Mouse (Mus musculus): ENCODE data around the gene Gm8180. TPM values are rescaled to one million over a fixed set of nuclear protein-coding genes. Genes with fewer than 3 reads are reported as not detected.
"Not testable (repeated sequence)": the region's sequence is repeated elsewhere in the genome, so short reads cannot be mapped to it uniquely, and the experiment has no call there.

The Gm8180 gene
- polyA plus RNA-seq, 1 experiment from 2014 or later, result not detected

DNA sequence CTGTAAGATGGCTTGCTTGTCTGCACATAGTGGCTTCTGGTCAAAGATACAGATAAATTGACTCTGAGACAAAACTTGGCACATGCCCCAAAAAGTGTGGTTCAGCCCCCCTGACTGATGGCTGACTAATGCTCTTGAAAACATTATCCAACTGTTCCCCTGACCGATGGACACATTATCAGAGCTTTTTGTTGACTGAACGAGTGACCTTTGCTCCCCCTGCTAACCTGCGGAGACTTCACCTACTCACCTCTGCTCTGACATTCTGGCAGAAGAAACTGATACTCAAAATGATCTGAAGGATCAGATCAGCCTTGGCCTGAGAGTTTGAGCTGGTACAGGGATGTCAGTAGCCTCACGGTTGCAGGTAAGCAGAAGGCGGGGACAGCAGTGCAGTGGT is 9.3 kb upstream of the Gm8180 start:
- H3K36me3 ChIP-seq (ENCODE audit: control insufficient read depth, insufficient read depth); H3K4me3 ChIP-seq (ENCODE audit: low read depth, low read length); H3K4me2 ChIP-seq (ENCODE audit: low read depth, low read length); H3K9me3 ChIP-seq (replicated peaks; ENCODE audit: control insufficient read depth, low read length); H3K27ac ChIP-seq (ENCODE audit: low read length); H3K9ac ChIP-seq (ENCODE audit: low read depth, low read length); ATAC-seq (ENCODE audit: low read depth); H3K27me3 ChIP-seq (ENCODE audit: control insufficient read depth, insufficient read depth, low read depth, low read length); H3K4me1 ChIP-seq (ENCODE audit: control insufficient read depth, low read depth, low read length): not testable (repeated sequence)
- WGBS (ENCODE audit: insufficient replicate concordance), result 56% methylated on average over 5 of the region's 5 CpGs

DNA sequence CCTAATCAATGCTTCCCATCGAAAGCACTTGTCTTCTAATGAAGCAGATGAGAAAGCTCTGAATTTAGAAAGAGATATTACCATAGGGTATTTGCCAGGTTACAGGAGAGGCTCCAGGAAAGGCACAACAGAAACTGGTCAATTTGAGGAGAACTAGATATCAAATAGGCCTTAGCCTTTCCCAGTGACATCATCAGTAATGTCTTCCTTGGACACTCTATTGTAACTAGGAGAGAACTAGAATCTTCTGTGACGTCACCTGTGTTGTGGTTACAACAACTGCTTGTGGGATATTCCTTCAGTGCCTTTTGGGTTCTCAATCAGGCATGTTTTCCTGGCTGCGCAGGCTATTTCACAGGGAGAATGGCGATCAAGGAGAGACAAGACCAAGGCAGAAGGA is 37.0 kb downstream of the Gm8180 start, which contains the start of gene Gm6526:
Gene Gm6526 (plus strand): TSS at position 301 of the 400 bp plus-strand sequence.
- H3K4me2 ChIP-seq (ENCODE audit: low read depth, low read length); H3K4me3 ChIP-seq (ENCODE audit: low read depth, low read length); H3K27me3 ChIP-seq (ENCODE audit: control insufficient read depth, insufficient read depth, low read depth, low read length); H3K4me1 ChIP-seq (ENCODE audit: control insufficient read depth, low read depth, low read length); H3K27ac ChIP-seq (ENCODE audit: low read length); H3K9me3 ChIP-seq (replicated peaks; ENCODE audit: control insufficient read depth, low read length); H3K9ac ChIP-seq (ENCODE audit: low read depth, low read length); H3K36me3 ChIP-seq (ENCODE audit: control insufficient read depth, insufficient read depth); ATAC-seq (ENCODE audit: low read depth): not testable (repeated sequence)
- 50% methylated on average over 4 of the region's 4 CpGs for WGBS (ENCODE audit: insufficient replicate concordance)

Other genes with a start within 250 kb of the Gm8180 start
- gene Gm5799, start 241.2 kb downstream of the Gm8180 start, polyA plus RNA-seq (2015; fragmentation: Nextera tagmentation; extraction: Ambion mirVana), result not detected in 2 replicates
- gene Gm17654, start 205.6 kb downstream of the Gm8180 start, polyA plus RNA-seq (2015; fragmentation: Nextera tagmentation; extraction: Ambion mirVana), result not detected in 2 replicates
- gene Gm10375, start 176.7 kb downstream of the Gm8180 start, polyA plus RNA-seq (2015; fragmentation: Nextera tagmentation; extraction: Ambion mirVana), result not detected in 2 replicates
- gene Gm8165, start 107.5 kb downstream of the Gm8180 start, polyA plus RNA-seq (2015; fragmentation: Nextera tagmentation; extraction: Ambion mirVana), result not detected in 2 replicates
- gene Gm7324, start 86.9 kb downstream of the Gm8180 start, polyA plus RNA-seq (2015; fragmentation: Nextera tagmentation; extraction: Ambion mirVana), result 0.08 and 0.50 TPM in 2 replicates
- gene Gm16506, start 57.3 kb downstream of the Gm8180 start, polyA plus RNA-seq (2015; fragmentation: Nextera tagmentation; extraction: Ambion mirVana), result not detected in 2 replicates
- not detected in 2 replicates for gene Gm6526, start 36.9 kb downstream of the Gm8180 start, polyA plus RNA-seq (2015; fragmentation: Nextera tagmentation; extraction: Ambion mirVana)
- gene Ear1, start 90.8 kb upstream of the Gm8180 start, polyA plus RNA-seq (2015; fragmentation: Nextera tagmentation; extraction: Ambion mirVana), result 16.2 and 16.7 TPM in 2 replicates
- not detected in 2 replicates for gene Ear10, start 138.8 kb upstream of the Gm8180 start, polyA plus RNA-seq (2015; fragmentation: Nextera tagmentation; extraction: Ambion mirVana)
- 8.3 and 8.8 TPM in 2 replicates for gene Gm8113, start 140.6 kb upstream of the Gm8180 start, polyA plus RNA-seq (2015; fragmentation: Nextera tagmentation; extraction: Ambion mirVana)
- gene Ang5, start 172.3 kb upstream of the Gm8180 start, polyA plus RNA-seq (2015; fragmentation: Nextera tagmentation; extraction: Ambion mirVana), result not detected in 2 replicates
- gene Ang6, start 217.5 kb upstream of the Gm8180 start, polyA plus RNA-seq (2015; fragmentation: Nextera tagmentation; extraction: Ambion mirVana), result 0.22 TPM in 1 of 2 replicates, not detected in the other